8 mouse cellular contexts compared by ENCODE assay signal in the genomic region with DNA sequence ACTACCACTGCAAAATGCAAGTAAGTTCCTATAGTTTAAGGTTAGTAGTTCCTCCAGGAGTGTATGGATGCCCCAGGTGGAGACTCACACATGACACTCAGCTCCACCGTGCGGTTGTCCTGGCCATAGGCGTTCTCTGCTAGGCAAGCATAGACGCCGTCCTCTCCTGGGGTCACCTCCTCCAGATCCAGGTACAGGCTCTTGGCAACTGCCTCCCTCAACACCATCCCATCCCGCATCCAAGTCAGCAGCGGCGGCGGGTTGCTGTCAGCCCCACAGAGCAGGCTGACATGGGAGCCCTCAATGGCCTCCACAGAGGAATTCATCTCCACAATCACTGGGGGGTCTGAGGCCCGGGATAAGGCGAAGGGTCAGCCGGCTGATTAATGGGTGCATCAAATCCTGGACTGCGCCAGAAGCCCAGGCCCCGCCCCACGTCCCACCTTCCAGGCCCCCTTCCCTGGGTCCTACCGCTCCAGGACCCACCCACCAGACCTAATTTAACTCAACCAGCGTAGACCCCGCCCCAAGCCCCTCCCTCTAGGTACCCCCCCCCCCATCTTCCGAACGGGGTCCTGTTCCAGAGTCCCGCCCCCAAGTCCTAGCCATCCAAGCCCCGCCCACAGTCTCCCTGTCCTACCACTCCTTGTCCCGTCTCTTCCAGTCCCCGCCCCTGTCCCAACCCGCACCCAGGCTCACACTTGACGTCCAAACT. TPM values are rescaled to one million over a fixed set of nuclear protein-coding genes. Genes with fewer than 3 reads are reported as not detected.
DNase-seq lines count a peak whose midpoint lies in the region; ATAC-seq and TF ChIP-seq lines count a peak whose summit lies in the region.

No protein-coding gene starts in this region.

- H3K4me2 ChIP-seq in liver, embryonic 12.5 days: peak overlapping the region; percentile 52
- H3K4me2 ChIP-seq in neural tube, embryonic 11.5 days (ENCODE audit: low read depth): peak overlapping the region; percentile 51

- H3K4me1 ChIP-seq in kidney, adult 2 months (ENCODE audit: control insufficient read depth, insufficient read depth, low read length): no peaks in the 10 kb centered on the region
- peaks cover 12% of the 10 kb centered on the region for H3K4me1 ChIP-seq in liver, embryonic 12.5 days
- H3K4me1 ChIP-seq in neural tube, embryonic 11.5 days (ENCODE audit: control insufficient read depth, insufficient read depth, low read length): no peaks in the 10 kb centered on the region

- no peaks in the 10 kb centered on the region for H3K36me3 ChIP-seq in kidney, adult 2 months (ENCODE audit: control insufficient read depth, insufficient read depth, low read length)
- no peaks in the 10 kb centered on the region for H3K36me3 ChIP-seq in liver, embryonic 12.5 days
- no peaks in the 10 kb centered on the region for H3K36me3 ChIP-seq in neural tube, embryonic 11.5 days (ENCODE audit: control insufficient read depth, insufficient read depth, low read length)

- TF ChIP-seq POLR2A in kidney, adult 2 months (IDR thresholded peaks at IDR 0.05; ENCODE audit: low read depth, low read length): no peak

- TF ChIP-seq CTCF in kidney, adult 2 months (conservative IDR thresholded peaks at IDR 0.05; ENCODE audit: insufficient read depth, insufficient read length, low read depth, low read length): no peak

- H3K4me3 ChIP-seq in kidney, adult 2 months (ENCODE audit: insufficient read depth, low read depth, low read length): peak overlapping the region; percentile 19
- peak overlapping the region; percentile 19; the same call in 1 of the 2 replicates for H3K4me3 ChIP-seq in liver, embryonic 12.5 days
- peak overlapping the region; percentile 15 for H3K4me3 ChIP-seq in neural tube, embryonic 11.5 days (ENCODE audit: low read depth, low read length)

- DNase-seq in kidney, adult 2 months: peak; percentile 25
- DNase-seq in kidney, adult 11 months: no peak
- DNase-seq in forelimb bud, embryonic 11.5 days (ENCODE audit: low read depth, low spot score): peak; percentile 59
- DNase-seq in neural tube, embryonic 11.5 days (ENCODE audit: low spot score): peak; percentile 53
- no peak for DNase-seq in urinary bladder, postnatal 10 days (ENCODE audit: low spot score)
- no peak for DNase-seq in urinary bladder, postnatal 4 days (ENCODE audit: low spot score in 2 of 2)
- DNase-seq in cerebellum, adult 8-10 months: no peak

- ATAC-seq in liver, embryonic 12.5 days: peak; percentile 59
- peak; percentile 71 for ATAC-seq in neural tube, embryonic 11.5 days (ENCODE audit: insufficient read depth, low FRiP score, low TSS enrichment)

- WGBS in kidney, adult 2 months: 4% methylated on average over 26 of the region's 26 CpGs
- 4% methylated on average over 26 of the region's 26 CpGs for WGBS in liver, embryonic 12.5 days (ENCODE audit: insufficient replicate concordance)
- WGBS in neural tube, embryonic 11.5 days: 2% methylated on average over 21 of the region's 26 CpGs

- no peaks in the 10 kb centered on the region for H3K9me3 ChIP-seq in liver, embryonic 12.5 days (replicated peaks)
- H3K9me3 ChIP-seq in neural tube, embryonic 11.5 days (ENCODE audit: control insufficient read depth, low read length): no peaks in the 10 kb centered on the region

- no peak overlapping the region for H3K27ac ChIP-seq in kidney, adult 2 months (ENCODE audit: insufficient read depth, low read depth, low read length)
- no peak overlapping the region for H3K27ac ChIP-seq in liver, embryonic 12.5 days
- no peak overlapping the region for H3K27ac ChIP-seq in neural tube, embryonic 11.5 days (ENCODE audit: low read depth, low read length)

- no peak overlapping the region for H3K9ac ChIP-seq in liver, embryonic 12.5 days
- H3K9ac ChIP-seq in neural tube, embryonic 11.5 days (ENCODE audit: low read length): no peak overlapping the region

- H3K27me3 ChIP-seq in kidney, adult 2 months (replicated peaks; ENCODE audit: control insufficient read depth, insufficient read depth, low read length): no peaks in the 10 kb centered on the region
- peaks cover 36% of the 10 kb centered on the region for H3K27me3 ChIP-seq in liver, embryonic 12.5 days (replicated peaks)
- no peaks in the 10 kb centered on the region for H3K27me3 ChIP-seq in neural tube, embryonic 11.5 days (ENCODE audit: control insufficient read depth, insufficient read depth, low read length)

RNA-seq across cellular contexts. Expression of gene Mag, which starts 6.2 kb away (rescaled TPM):
- 0.71 and 0.94 TPM in 2 replicates for polyA plus RNA-seq in kidney, adult 2 months (2012; rRNA removed)
- 0.13 and 0.20 TPM in 2 replicates for polyA plus RNA-seq in liver, embryonic 12.5 days (2016; fragmentation: Nextera tagmentation; extraction: Ambion mirVana)
- 0.16 and 0.41 TPM in 2 replicates for polyA plus RNA-seq in neural tube, embryonic 11.5 days (2014; fragmentation: Nextera tagmentation; extraction: Ambion mirVana)

RNA-seq across cellular contexts. Expression of gene Hamp2, which starts 16.0 kb away (rescaled TPM):
- polyA plus RNA-seq in kidney, adult 2 months (2012; rRNA removed): 1.1 TPM in 1 of 2 replicates, not detected in the other
- not detected in 2 replicates for polyA plus RNA-seq in liver, embryonic 12.5 days (2016; fragmentation: Nextera tagmentation; extraction: Ambion mirVana)
- polyA plus RNA-seq in neural tube, embryonic 11.5 days (2014; fragmentation: Nextera tagmentation; extraction: Ambion mirVana): not detected in 2 replicates

RNA-seq across cellular contexts. Expression of gene Cd22, which starts 28.3 kb away (rescaled TPM):
- polyA plus RNA-seq in kidney, adult 2 months (2012; rRNA removed): 0.42 and 11.2 TPM in 2 replicates
- polyA plus RNA-seq in liver, embryonic 12.5 days (2016; fragmentation: Nextera tagmentation; extraction: Ambion mirVana): 0.21 and 0.38 TPM in 2 replicates
- 0.05 TPM in 1 of 2 replicates, not detected in the other for polyA plus RNA-seq in neural tube, embryonic 11.5 days (2014; fragmentation: Nextera tagmentation; extraction: Ambion mirVana)

RNA-seq across cellular contexts. Expression of gene Hamp, which starts 35.4 kb away (rescaled TPM):
- not detected in 2 replicates for polyA plus RNA-seq in kidney, adult 2 months (2012; rRNA removed)
- polyA plus RNA-seq in liver, embryonic 12.5 days (2016; fragmentation: Nextera tagmentation; extraction: Ambion mirVana): 0.38 TPM in 1 of 2 replicates, not detected in the other
- polyA plus RNA-seq in neural tube, embryonic 11.5 days (2014; fragmentation: Nextera tagmentation; extraction: Ambion mirVana): not detected in 2 replicates

RNA-seq across cellular contexts. Expression of gene Ffar1, which starts 47.1 kb away (rescaled TPM):
- polyA plus RNA-seq in kidney, adult 2 months (2012; rRNA removed): 0.03 and 0.48 TPM in 2 replicates
- polyA plus RNA-seq in liver, embryonic 12.5 days (2016; fragmentation: Nextera tagmentation; extraction: Ambion mirVana): not detected in 2 replicates
- polyA plus RNA-seq in neural tube, embryonic 11.5 days (2014; fragmentation: Nextera tagmentation; extraction: Ambion mirVana): 0.05 TPM in 1 of 2 replicates, not detected in the other

Comparison
In these comparisons a context has a peak if more than half of its experiments do, and no peak if none do; other contexts are left out.
1. DNase-seq: peak in kidney, adult 2 months (single experiment), forelimb bud, embryonic 11.5 days (single experiment) and neural tube, embryonic 11.5 days (single experiment); none in kidney, adult 11 months (single experiment), urinary bladder, postnatal 10 days (single experiment), urinary bladder, postnatal 4 days (0 of 2) and cerebellum, adult 8-10 months (single experiment).
2. Peak in every context shown above with its lines, with median percentiles within 50 percentile points of each other: H3K4me3 ChIP-seq.